Mouse (Mus musculus) gonadal fat pad, adult 2 months (tissue): ENCODE data around the gene Olfr1052. TPM values are rescaled to one million over a fixed set of nuclear protein-coding genes. Genes with fewer than 3 reads are reported as not detected.
"Not testable (repeated sequence)": the region's sequence is repeated elsewhere in the genome, so short reads cannot be mapped to it uniquely, and the experiment has no call there.

Source experiments
- DNase-seq: peaks from one replicate; pipeline ENCODE4 v3.0.0-alpha.2; 2012; ENCODE audit warnings: low read depth
- polyA plus RNA-seq: library from polyadenylated mRNA; depleted of rRNA; stranded (reverse); fragments of >200 nt; gene quantifications from 2 replicates; pipeline ENCODE4 v1.2.3, GENCODE M21; 2012; rRNA removed

Olfr1052 gene
- polyA plus RNA-seq = not detected in 2 replicates

GRCm38 (mm10) chr2:86292155-86292554 is at the start of gene Olfr1052:
TSS of gene Olfr1052 (plus strand) at chr2:86292455.
- DNase-seq = no peak

- not testable (repeated sequence) for DNase-seq
These were observed 34.0 kb upstream of the Olfr1052 start, which contains the start of gene Olfr1049 for GRCm38 (mm10) chr2:86258228-86258627. TSS of gene Olfr1049 (minus strand) at chr2:86258328.

GRCm38 (mm10) chr2:86278988-86279387 is 13.3 kb upstream of the Olfr1052 start, which contains the start of gene Olfr1051:
TSS of gene Olfr1051 (minus strand) at chr2:86279088.
- not testable (repeated sequence) for DNase-seq

GRCm38 (mm10) chr2:86315184-86315583 is 22.9 kb downstream of the Olfr1052 start, which contains the start of gene Olfr1053:
TSS of gene Olfr1053 (minus strand) at chr2:86315284.
- DNase-seq = no peak

GRCm38 (mm10) chr2:86335333-86335732 is 43.1 kb downstream of the Olfr1052 start, which contains the start of gene Olfr1054:
TSS of gene Olfr1054 (minus strand) at chr2:86335433.
- DNase-seq = no peak

Other genes starting within 250 kb of the Olfr1052 start
- gene Olfr1034, start 246.6 kb upstream of the Olfr1052 start, polyA plus RNA-seq = 0.13 and 0.14 TPM in 2 replicates
- gene Olfr1036, start 218.5 kb upstream of the Olfr1052 start, polyA plus RNA-seq = not detected in 2 replicates
- gene Olfr1037, start 205.1 kb upstream of the Olfr1052 start, polyA plus RNA-seq = not detected in 2 replicates
- gene Olfr1039, start 156.5 kb upstream of the Olfr1052 start, polyA plus RNA-seq = 0.03 TPM in 1 of 2 replicates, not detected in the other
- gene Olfr1040, start 145.7 kb upstream of the Olfr1052 start, polyA plus RNA-seq = not detected in 2 replicates
- gene Olfr1042, start 130.6 kb upstream of the Olfr1052 start, polyA plus RNA-seq = not detected in 2 replicates
- not detected in 2 replicates for gene Olfr1043, start 124.9 kb upstream of the Olfr1052 start, polyA plus RNA-seq
- gene Olfr1044, start 114.6 kb upstream of the Olfr1052 start, polyA plus RNA-seq = not detected in 2 replicates
- not detected in 2 replicates for gene Olfr52, start 106.8 kb upstream of the Olfr1052 start, polyA plus RNA-seq
- not detected in 2 replicates for gene Olfr1045, start 89.4 kb upstream of the Olfr1052 start, polyA plus RNA-seq
- gene Olfr1046, start 73.1 kb upstream of the Olfr1052 start, polyA plus RNA-seq = not detected in 2 replicates
- gene Olfr1047, start 61.1 kb upstream of the Olfr1052 start, polyA plus RNA-seq = not detected in 2 replicates
- not detected in 2 replicates for gene Olfr1048, start 52.2 kb upstream of the Olfr1052 start, polyA plus RNA-seq
- not detected in 2 replicates for gene Olfr1049, start 34.1 kb upstream of the Olfr1052 start, polyA plus RNA-seq
- gene Olfr1051, start 13.4 kb upstream of the Olfr1052 start, polyA plus RNA-seq = not detected in 2 replicates
- gene Olfr1053, start 22.8 kb downstream of the Olfr1052 start, polyA plus RNA-seq = not detected in 2 replicates
- not detected in 2 replicates for gene Olfr1054, start 43.0 kb downstream of the Olfr1052 start, polyA plus RNA-seq
- gene Olfr1055, start 57.8 kb downstream of the Olfr1052 start, polyA plus RNA-seq = not detected in 2 replicates
- not detected in 2 replicates for gene Olfr1056, start 70.0 kb downstream of the Olfr1052 start, polyA plus RNA-seq
- not detected in 2 replicates for gene Olfr1057, start 85.9 kb downstream of the Olfr1052 start, polyA plus RNA-seq
- gene Olfr1058, start 96.1 kb downstream of the Olfr1052 start, polyA plus RNA-seq = not detected in 2 replicates
- gene Olfr1061, start 121.6 kb downstream of the Olfr1052 start, polyA plus RNA-seq = not detected in 2 replicates
- not detected in 2 replicates for gene Olfr1062, start 134.3 kb downstream of the Olfr1052 start, polyA plus RNA-seq
- not detected in 2 replicates for gene Olfr1065, start 158.1 kb downstream of the Olfr1052 start, polyA plus RNA-seq
- not detected in 2 replicates for gene Olfr1066, start 163.8 kb downstream of the Olfr1052 start, polyA plus RNA-seq
- not detected in 2 replicates for gene Olfr228, start 194.9 kb downstream of the Olfr1052 start, polyA plus RNA-seq
- gene Olfr1076, start 216.0 kb downstream of the Olfr1052 start, polyA plus RNA-seq = not detected in 2 replicates